Mouse (Mus musculus): Measurements from ENCODE around the gene Spop. TPM values are rescaled to one million over a fixed set of nuclear protein-coding genes. Genes with fewer than 3 reads are reported as not detected.

Gene Spop
- polyA plus RNA-seq, 1 experiment from 2014 or later, result 92.4 TPM

GRCm38 (mm10) chr11:95533484-95534160, 119.7 kb downstream of the Spop start:
- Histone ChIP-seq H3K4me1 (replicated peaks; ENCODE audit: control insufficient read depth, insufficient read depth, low read length) (no peaks in the 10 kb centered on the region), H3K27me3 (replicated peaks; ENCODE audit: control insufficient read depth, insufficient read depth, low read length) (peaks cover 14% of the 10 kb centered on the region), H3K36me3 (ENCODE audit: control insufficient read depth, insufficient read depth, low read length) (no peaks in the 10 kb centered on the region), H3K4me3 (ENCODE audit: low read depth, low read length) (no peak overlapping the region), H3K9ac (ENCODE audit: low read depth, low read length) (no peak overlapping the region), H3K4me2 (0 out of 2 replicates have a peak overlapping the region, but pooled peaks have one; percentile 36), H3K27ac (ENCODE audit: low read depth, low read length) (no peak overlapping the region), H3K9me3 (ENCODE audit: control insufficient read depth, low read length) (no peaks in the 10 kb centered on the region)
- peak; percentile 86 for DNase-seq (ENCODE audit: low spot score)
- ATAC-seq (replicated peaks; ENCODE audit: low FRiP score), result peak; percentile 57; the same call in 1 of the 2 replicates
- WGBS, result 23% methylated on average over 24 of the region's 24 CpGs

GRCm38 (mm10) chr11:95538378-95539104, 124.7 kb downstream of the Spop start:
- H3K27me3 ChIP-seq (replicated peaks; ENCODE audit: control insufficient read depth, insufficient read depth, low read length), result peaks cover 17% of the 10 kb centered on the region
- no peak overlapping the region for H3K9ac ChIP-seq (ENCODE audit: low read depth, low read length)
- H3K4me1 ChIP-seq (replicated peaks; ENCODE audit: control insufficient read depth, insufficient read depth, low read length), result peaks cover 4% of the 10 kb centered on the region; the same call in 1 of the 2 replicates
- no peak overlapping the region for H3K27ac ChIP-seq (ENCODE audit: low read depth, low read length)
- no peak for ATAC-seq (replicated peaks; ENCODE audit: low FRiP score)
- H3K4me2 ChIP-seq, result no peak overlapping the region
- no peaks in the 10 kb centered on the region for H3K36me3 ChIP-seq (ENCODE audit: control insufficient read depth, insufficient read depth, low read length)
- 78% methylated on average over 15 of the region's 15 CpGs for WGBS
- DNase-seq (ENCODE audit: low spot score), result no peak
- H3K4me3 ChIP-seq (ENCODE audit: low read depth, low read length), result no peak overlapping the region
- no peaks in the 10 kb centered on the region for H3K9me3 ChIP-seq (ENCODE audit: control insufficient read depth, low read length)

DNA sequence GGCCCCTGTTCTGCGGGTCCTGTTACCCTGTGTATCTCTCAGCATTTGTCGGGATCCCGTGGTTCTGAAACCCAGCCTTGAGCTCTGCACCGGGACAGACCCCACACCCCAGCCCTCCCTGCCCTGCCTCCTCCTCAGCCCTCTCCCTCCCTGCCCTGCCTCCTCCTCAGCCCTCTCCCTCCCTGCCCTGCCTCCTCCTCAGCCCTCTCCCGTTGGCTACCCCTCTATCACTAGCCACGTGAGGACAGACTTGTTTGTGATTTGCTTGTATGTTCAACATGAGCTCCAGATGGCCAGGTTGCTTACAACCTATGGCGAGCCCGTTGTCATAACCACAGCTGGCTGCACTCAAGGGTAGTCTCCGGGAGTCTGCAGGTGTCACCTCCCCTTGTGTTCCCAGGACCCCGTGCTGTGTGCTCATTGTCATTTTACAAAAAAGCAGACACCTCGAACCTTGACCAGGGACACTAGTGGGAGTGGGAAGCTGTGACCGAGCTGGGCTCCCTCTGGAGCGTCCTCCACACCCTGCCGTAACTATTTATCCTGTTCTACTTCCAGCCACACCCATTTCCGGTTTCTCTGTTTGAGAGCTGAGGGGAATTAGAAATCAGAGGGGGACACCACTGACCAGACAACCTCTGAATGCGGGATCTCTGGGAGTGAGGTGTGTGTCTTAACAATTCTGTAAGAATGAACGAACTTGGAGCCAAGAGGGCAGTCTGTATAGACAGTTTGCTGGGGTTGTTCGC, 126.9 kb downstream of the Spop start:
- H3K4me1 ChIP-seq (replicated peaks; ENCODE audit: control insufficient read depth, insufficient read depth, low read length), result peaks cover 4% of the 10 kb centered on the region; the same call in 1 of the 2 replicates
- WGBS, result 26% methylated on average over 18 of the region's 18 CpGs
- no peaks in the 10 kb centered on the region for H3K9me3 ChIP-seq (ENCODE audit: control insufficient read depth, low read length)
- H3K27ac ChIP-seq (ENCODE audit: low read depth, low read length), result no peak overlapping the region
- H3K36me3 ChIP-seq (ENCODE audit: control insufficient read depth, insufficient read depth, low read length), result no peaks in the 10 kb centered on the region
- ATAC-seq (replicated peaks; ENCODE audit: low FRiP score), result no peak
- DNase-seq (ENCODE audit: low spot score), result no peak
- no peak overlapping the region for H3K9ac ChIP-seq (ENCODE audit: low read depth, low read length)
- H3K4me2 ChIP-seq, result peak overlapping the region; percentile 1; the same call in 1 of the 2 replicates
- peaks cover 9% of the 10 kb centered on the region; the same call in 1 of the 2 replicates for H3K27me3 ChIP-seq (replicated peaks; ENCODE audit: control insufficient read depth, insufficient read depth, low read length)
- no peak overlapping the region for H3K4me3 ChIP-seq (ENCODE audit: low read depth, low read length)

Other genes with a start within 250 kb of the Spop start
- not detected in 2 replicates for gene Tac4, start 152.6 kb upstream of the Spop start, polyA plus RNA-seq (2014; fragmentation: Nextera tagmentation; extraction: Ambion mirVana)
- gene Kat7, start 103.8 kb upstream of the Spop start, polyA plus RNA-seq (2014; fragmentation: Nextera tagmentation; extraction: Ambion mirVana), result 65.4 and 72.5 TPM in 2 replicates
- gene Fam117a, start 77.1 kb upstream of the Spop start, polyA plus RNA-seq (2014; fragmentation: Nextera tagmentation; extraction: Ambion mirVana), result 41.3 and 44.9 TPM in 2 replicates
- 78.8 and 86.8 TPM in 2 replicates for gene Slc35b1, start 29.4 kb upstream of the Spop start, polyA plus RNA-seq (2014; fragmentation: Nextera tagmentation; extraction: Ambion mirVana)
- 0.10 TPM in 2 replicates for gene Nxph3, start 100.5 kb downstream of the Spop start, polyA plus RNA-seq (2014; fragmentation: Nextera tagmentation; extraction: Ambion mirVana)
- 11.1 and 11.4 TPM in 2 replicates for gene Ngfr, start 173.7 kb downstream of the Spop start, polyA plus RNA-seq (2014; fragmentation: Nextera tagmentation; extraction: Ambion mirVana)